Mouse (Mus musculus) CD4-positive, CD25-positive, alpha-beta regulatory T cell, adult 4 months (primary cell): ENCODE measurements around the gene Nrg4. TPM values are rescaled to one million over a fixed set of nuclear protein-coding genes. Genes with fewer than 3 reads are reported as not detected.
A peak's percentile ranks its signal among the peaks of the same experiment; 100 is the strongest.

Source experiments
- ATAC-seq: one replicate; pipeline ENCODE4 v1.8.0; 2017
- polyA plus RNA-seq, 2 experiments: library from polyadenylated mRNA; unstranded; fragments of 100-300 nt; shearing (Covaris generic); gene quantifications; one replicate each; pipeline ENCODE4 v1.2.1; 2017

Nrg4 gene
- polyA plus RNA-seq, 2 experiments from 2014 or later: 4.4 to 5.0 TPM

- ATAC-seq: no peak
These were observed 115.0 kb downstream of the Nrg4 start for GRCm38 (mm10) chr9:55211611-55212010.

GRCm38 (mm10) chr9:55208790-55209481, 117.7 kb downstream of the Nrg4 start, which contains the start of gene Fbxo22:
TSS of gene Fbxo22 (plus strand) at chr9:55208925.
- peak; percentile 92 for ATAC-seq

GRCm38 (mm10) chr9:55208458-55208789, 118.2 kb downstream of the Nrg4 start:
- peak; percentile 38 for ATAC-seq

GRCm38 (mm10) chr9:55199348-55199747, 127.3 kb downstream of the Nrg4 start:
- ATAC-seq: no peak

- no peak for ATAC-seq
These were observed 128.4 kb downstream of the Nrg4 start for GRCm38 (mm10) chr9:55198260-55198659.

GRCm38 (mm10) chr9:55195876-55196275, 130.8 kb downstream of the Nrg4 start:
- ATAC-seq: no peak

- no peak for ATAC-seq
These were observed 152.4 kb downstream of the Nrg4 start for GRCm38 (mm10) chr9:55174235-55174634.

GRCm38 (mm10) chr9:55172195-55172685, 154.4 kb downstream of the Nrg4 start:
- no peak for ATAC-seq

GRCm38 (mm10) chr9:55170655-55171412, 155.8 kb downstream of the Nrg4 start:
- ATAC-seq: no peak

Other genes with a start within 250 kb of the Nrg4 start
- 10 to 100 TPM in 1 of 2 experiments, 1 to 10 TPM in 1; 9.5 to 15.1 TPM for gene Ube2q2, start 178.0 kb downstream of the Nrg4 start, polyA plus RNA-seq
- gene Fbxo22, start 117.9 kb downstream of the Nrg4 start, polyA plus RNA-seq: 10 to 100 TPM; 46.3 to 52.6 TPM
- not detected for gene Tmem266, start 69 bp upstream of the Nrg4 start, polyA plus RNA-seq
- 100 to 1,000 TPM; 126 to 138 TPM for gene Etfa, start 185.4 kb upstream of the Nrg4 start, polyA plus RNA-seq
- gene Isl2, start 211.8 kb upstream of the Nrg4 start, polyA plus RNA-seq: not detected